Mouse (Mus musculus) liver, adult (tissue): Measurements from ENCODE around the gene Cep112.

Source experiments
- GATA4 ChIP-seq: IDR thresholded peaks from 2 replicates; pipeline ENCODE4 v1.6.1; 2014; ENCODE audit warnings: mild to moderate bottlenecking, low read length; ENCODE audit not compliant: insufficient replicate concordance

Gene Cep112

DNA sequence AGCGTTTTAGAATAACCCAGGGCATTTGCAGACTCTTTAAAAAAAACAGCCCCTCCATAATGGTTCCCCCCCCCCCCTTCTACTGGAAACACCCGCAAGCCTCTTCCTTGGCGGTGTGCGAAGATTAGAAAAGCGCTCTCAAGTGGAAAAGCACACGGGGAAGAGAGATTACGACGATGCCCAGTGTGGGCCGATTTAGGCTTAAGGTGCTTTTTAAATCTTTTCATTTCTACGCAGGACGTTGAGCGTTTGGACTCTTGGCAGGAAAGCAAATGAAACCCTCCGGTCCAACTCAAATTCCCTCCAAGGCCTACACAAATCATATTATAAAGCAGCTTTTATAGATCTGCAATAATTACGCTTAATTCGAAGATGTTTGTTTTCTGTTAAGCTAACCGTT lies 465.6 kb downstream of the Cep112 start:
- TF ChIP-seq GATA4 = no peak

DNA sequence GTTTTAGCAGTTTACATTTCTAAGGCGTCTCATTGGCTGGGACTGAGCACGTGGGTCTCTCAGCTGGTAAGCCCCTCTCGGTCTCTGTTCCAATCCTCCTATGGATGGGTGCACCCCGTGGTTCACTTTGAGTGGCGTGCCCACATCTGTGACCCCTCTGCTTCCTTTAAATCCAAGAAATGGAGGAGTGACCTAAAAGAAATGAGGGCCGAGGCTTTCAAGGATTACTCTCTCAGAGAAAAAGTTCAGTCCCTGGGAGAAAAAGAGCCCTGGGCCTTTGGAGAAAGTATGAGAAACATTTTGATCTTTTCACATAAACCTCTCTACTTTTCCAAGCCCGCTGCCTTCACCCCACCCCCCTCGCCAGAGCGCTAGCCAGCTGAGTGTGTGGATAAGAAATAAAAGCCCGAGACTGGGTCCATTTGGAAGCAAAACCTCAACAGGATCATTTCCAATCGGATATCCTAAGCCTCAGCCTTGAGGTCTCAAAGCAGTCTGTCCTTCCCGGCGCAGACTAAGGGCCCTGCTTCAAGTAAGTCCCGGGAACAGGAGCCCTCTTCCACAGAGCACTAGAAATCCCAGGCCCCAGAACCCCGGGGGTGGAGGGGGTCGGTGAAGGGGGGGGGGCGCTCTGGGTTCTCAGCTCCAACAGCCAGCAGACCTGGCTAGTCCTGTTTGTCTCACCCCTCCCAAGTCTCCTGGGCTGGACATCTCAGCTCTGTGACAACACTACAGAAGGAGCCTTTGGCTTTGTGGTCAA lies 466.3 kb downstream of the Cep112 start:
- TF ChIP-seq GATA4 = no peak

DNA sequence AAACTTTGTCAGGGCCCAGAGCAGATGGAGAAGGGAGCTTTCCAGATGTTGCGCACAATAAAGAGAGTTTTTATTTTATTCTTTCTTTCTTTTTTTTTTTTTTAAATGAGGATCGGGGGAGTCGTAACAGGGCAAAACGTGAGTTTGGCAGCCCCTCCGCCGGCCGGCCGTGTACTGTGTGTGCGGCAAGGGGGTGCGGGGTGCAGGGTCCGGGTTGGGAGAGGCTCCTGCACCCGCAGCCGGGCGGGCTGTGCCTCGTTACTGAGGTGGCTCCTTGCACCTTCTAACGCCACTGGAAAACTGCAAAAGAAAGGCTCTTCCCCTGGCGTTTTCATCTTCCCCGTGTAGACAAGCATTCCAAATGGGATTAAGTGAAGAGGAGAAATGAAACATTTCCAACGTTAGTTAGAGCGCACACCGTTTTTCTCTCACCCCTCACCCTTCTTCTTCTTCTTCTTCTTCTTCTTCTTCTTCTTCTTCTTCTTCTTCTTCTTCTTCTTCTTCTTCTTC lies 466.9 kb downstream of the Cep112 start:
- TF ChIP-seq GATA4 = no peak

DNA sequence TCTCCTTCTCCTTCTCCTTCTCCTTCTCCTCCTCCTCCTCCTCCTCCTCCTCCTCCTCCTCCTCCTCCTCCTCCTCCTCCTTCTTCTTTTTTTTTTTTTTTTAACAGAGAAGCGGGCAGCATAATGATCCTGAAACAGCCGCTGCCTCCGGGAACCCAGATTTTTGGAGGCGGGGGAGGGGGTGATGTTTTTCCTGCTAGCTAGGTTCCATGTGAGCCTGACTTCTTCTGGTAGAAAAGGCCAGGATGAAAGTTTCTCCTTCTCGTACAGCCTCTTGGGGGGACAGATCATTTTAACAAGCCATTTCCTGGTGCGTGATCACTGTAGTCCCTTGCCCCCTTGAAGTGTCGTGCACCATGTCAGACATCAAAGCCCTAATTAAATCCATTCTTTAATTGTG lies 467.4 kb downstream of the Cep112 start:
- TF ChIP-seq GATA4 = no peak

DNA sequence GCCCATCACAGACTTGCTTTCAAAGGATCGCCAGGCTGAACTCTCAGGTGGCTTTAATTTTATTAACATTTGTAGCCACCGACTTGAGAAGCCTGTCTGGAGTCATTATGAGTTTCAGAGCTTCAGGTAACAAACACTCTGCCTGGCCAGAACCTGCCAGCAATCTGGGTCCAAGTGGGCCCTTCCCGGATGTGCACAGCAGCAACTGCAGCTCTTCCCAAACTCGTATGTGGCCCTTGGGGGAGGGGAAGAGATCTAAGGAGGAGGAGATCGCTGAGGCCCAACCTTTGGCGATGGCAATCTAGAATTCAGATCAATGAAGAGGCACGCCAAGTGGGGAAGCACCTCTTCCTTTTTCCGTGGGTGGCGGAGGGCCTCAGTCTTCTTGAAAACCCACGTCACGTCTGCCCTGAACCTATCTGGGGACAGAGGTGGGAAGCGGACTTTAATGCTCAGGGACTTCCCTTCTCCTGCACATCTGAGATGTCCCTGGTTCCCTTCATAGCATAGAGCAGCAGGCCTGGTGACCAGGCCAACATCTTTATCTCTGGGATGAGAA lies 468.3 kb downstream of the Cep112 start:
- TF ChIP-seq GATA4 = no peak

DNA sequence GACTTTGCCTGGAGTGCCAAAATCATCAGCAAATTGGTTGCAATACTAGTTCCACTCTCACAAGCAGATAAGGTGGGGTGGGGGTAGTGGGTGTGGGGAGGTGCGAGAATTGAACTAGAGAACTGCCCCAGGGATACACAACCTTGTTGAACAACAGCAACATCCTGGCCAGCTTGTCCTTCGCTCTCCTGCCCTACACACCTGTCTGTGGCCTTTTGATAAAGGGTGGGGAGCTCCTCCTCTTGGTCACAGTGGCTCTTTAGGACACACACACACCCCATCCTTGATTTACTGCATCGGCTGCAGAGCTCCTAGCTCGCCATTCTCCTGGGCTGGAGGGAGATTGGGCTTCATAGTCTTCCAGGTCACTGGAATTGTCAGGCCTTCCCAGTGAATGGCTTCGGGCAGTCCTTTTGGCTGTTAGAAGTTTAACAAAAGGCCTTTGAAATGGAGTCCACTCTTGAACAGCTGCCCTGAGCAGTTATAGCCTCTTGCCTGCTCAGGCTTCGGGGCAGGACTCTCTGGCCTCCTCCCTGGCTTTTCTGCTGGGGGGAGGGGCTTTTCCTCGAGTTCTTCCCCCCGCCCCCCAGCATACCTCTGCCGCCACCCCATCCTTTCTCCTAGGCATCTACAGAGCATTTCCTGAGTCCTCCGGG lies 469.0 kb downstream of the Cep112 start:
- no peak for TF ChIP-seq GATA4

DNA sequence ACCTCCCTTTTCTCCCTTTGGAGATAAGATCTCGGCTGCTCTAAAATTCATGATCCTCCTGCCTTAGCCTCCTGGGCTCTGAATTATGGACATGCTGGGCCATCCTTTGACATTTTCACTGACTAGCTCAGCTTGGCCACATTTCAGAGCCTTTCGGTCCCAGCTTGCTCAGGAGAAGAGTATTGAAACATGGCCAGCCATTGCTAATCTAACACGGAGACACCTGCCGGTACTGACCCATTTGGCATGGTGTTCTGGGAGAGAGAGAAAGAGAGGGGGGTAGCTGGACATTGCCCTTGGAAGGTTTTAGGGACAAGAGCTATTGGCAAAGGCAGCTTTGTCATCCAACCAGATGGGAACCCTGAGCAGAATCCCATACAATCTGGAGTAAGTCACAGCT lies 472.0 kb downstream of the Cep112 start:
- no peak for TF ChIP-seq GATA4

DNA sequence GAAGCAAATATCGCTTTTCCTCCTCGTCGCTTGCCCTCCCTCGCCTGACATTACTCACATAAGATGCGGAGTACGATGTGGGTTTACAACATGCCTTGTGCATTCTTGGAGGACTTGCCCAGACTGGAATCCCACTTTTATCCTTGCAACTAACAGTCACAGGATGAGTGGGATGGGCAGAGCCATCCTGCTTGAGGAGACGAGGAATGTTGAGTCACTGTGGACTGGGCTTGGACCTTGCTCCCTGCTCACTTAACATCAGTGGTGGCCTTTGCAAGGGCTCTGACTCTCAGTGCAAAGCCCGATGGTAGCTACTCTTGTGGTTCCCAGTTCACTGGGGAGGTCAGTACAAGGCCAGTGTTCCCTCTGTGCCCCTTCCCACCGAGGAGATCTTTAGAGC lies 473.1 kb downstream of the Cep112 start:
- no peak for TF ChIP-seq GATA4

DNA sequence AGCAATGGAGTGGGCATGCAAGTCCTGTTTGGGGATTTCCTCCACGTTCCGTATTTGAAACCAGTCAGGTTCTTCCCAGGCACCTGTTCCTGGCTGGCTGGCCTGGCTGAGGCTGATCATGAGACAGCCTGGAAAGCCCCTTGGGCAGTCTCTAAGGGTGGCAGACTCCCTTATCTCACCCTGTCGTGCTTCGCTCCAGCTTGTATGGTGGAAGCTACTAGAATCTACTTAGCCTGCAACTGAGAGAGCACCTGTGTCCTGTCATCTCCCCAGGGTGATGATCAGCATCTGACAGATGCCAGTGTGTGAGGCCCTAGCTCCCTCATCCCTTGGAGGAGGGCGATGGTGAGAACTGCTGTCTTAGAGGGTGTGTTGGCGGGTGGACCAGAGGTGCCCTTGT lies 473.5 kb downstream of the Cep112 start:
- TF ChIP-seq GATA4 = no peak

DNA sequence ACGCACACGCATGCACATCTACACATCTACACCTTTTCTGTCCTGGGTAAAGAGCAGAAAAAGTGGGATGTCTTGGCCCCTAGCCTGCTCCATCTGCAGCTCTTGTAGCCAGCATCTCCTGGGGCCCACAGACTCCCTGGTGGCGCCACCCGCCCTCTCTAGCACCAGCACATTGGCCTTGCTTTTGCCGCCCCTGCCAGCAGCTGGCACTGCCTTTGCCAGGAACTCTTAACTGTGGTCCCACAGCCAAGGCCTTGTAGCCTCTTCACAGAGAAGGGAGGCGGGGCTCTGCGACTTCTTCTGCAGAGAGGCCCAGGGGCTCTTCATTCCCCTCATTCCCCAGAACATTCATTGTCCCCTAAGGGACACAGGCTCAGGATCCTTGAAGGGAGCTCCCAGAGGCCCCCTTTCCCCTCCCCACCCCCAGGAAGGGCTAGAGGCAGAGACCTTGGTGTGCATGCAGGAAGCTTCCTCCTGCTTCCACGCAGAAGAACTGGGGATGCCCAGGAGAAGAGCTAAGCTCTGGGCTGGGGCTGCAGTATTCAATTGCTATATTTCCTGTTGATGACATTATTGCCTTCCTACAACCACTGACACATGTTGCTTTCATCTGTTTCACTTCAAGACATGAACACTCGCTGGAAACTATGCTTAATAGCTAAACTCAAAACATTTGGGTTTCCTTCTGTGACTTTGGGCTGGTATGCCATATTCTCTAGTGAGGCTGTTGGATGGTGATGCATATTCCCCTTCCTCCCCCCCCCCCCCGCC lies 475.9 kb downstream of the Cep112 start:
- no peak for TF ChIP-seq GATA4

DNA sequence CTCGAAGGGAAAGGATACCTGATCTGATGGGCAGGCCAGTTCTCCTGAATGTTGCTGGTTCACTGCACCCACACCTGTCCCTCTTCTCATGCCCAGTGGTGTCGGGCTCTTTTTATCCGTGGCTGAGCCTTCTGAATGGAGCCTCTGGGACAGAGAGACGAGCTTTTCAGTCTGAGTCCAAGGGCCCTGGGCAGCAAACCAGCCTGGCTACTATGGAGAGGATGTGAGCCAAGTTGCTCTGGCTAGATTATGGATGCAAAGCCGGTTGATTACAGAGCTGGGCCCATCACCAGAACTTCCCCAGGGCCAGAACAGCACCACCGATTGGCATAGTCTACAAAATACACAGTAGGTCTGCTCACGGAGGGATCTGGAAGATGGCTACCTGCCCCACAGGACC lies 476.7 kb downstream of the Cep112 start:
- no peak for TF ChIP-seq GATA4

DNA sequence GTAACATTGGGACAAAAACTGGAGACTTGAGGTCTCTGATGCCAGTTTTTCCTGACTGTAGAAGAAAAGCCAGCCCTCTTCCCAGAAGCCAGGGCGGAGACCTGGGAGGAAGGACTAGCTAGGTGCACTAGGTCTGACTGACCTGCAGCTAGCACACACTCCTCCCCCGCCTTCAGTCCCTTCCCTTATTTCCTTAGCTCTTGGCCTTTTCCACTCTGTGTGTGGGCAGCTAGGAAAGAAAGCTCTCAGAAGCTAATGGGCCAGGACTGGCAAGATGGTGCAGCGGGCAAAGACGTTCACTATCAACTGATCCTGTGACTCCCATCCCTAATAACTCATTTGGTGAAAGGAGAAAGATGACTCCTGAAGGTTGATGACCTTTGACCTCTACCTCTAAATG lies 477.3 kb downstream of the Cep112 start:
- TF ChIP-seq GATA4 = no peak

DNA sequence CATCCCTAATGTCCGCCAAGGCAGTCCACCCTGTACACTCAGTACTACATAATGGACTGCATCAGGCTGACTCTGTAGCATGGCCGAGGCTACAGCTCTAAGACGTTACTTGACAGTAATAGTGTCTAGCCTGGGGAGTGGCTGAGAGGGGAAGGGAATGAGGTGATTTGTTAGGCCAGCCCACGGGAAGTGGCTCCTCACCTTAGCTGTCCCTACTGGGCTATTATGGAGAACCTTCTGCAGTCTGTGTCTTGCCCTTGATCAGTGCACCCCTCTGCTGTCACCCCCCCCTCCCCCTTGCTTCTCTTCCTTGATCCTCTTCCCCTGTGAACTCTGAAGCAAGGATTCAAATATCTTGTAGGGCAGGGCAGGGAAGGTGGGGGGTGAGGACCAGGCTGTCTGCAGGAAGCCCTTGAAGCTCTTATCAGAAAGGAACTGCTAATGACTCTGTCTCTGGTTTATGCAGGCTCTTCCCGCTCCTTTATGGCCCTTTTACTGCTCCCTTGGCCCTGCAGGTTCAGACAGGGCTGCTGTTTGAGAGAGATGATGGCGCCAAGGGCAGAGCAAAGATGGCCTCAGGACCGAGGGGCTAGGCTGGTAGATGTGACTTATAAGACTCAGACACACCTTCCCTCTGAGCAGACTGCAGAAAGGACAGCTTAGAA lies 481.7 kb downstream of the Cep112 start:
- no peak for TF ChIP-seq GATA4

DNA sequence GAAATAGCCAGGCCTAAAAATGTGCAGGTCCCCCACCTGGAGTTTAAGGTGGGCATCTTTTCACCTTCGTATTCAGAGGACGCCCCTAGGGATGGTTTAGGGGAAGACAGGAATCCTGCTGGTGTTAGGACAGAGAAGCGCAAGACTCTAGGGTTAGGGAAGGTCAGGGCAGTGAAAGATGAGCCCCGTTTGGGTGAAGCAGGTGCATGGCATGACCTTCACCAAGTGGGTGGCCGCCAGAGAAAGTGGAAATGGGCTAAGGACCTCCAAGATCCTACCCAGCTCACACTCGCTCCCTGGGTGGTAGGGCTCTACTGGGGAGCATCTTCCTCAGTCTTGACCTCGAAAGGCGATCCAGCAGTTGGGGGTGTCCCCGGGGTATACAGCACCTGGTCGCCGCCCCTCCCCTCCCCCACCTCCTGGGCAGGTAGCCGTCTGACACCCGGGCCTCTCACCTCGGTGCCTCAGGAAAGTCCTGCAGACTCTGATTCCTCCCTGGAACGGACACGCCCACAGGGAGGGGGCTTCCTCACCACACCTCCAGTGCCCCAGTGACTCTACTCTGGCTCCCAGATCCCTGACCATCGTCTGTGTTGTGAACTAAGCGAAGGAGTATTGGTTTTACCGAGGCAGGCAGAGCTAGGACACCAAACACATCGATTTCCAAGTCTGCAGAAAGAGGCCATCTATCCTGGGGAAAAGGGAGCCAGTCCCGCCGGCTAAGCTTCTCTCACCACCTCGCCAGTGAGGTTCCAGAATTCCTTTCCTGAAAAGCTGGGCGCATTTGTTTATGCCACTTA lies 484.6 kb downstream of the Cep112 start:
- TF ChIP-seq GATA4 = no peak
